Mouse (Mus musculus): ENCODE measurements around the gene Sohlh1.

The Sohlh1 gene

DNA sequence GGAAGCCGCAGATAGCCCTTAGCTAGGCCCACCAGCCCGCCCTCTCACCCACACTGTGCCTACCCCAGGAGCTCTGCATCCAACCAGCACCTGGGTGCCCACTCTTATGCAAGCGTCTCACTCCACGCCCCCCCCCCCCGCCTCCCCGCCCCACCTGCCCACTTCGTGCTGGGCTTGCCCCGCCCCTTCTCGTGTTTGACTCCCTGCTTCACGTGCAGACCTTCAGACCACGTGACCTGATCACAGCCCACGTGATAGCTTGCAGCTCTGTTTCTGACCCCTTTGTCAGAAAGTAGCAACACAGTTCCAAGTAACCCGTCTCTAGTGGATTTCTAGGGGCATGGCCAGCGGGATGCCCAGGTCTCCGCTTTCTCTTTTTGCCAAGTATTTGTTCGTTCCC lies at the start of gene Sohlh1:
Gene Sohlh1, minus strand, starts transcription at position 23 of the 400 bp plus-strand sequence.
- DNase-seq, result no peak

- DNase-seq, result no peak
Observed at GRCm38 (mm10) chr2:25892440-25892839, 45.4 kb upstream of the Sohlh1 start.

DNA sequence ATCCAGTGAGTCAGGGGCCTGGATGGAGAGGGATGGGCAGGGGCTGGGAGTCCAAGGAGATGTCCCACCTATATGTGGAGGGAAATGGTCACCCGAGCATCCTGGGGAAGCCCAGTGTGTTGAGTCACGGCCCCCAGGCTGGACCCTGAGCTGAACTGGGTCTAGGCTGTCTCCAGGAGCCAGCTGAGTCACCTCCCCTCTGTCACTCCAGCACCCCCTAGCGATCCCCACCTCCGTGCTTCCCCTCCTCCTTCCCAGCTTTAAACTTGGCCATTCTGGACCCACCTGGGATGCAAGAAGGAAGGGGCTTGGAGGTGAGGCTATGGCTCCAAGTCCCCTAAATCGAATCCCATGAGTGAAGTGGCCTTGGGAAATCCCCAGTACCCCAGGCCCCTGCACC lies 41.1 kb upstream of the Sohlh1 start:
- no peak for DNase-seq

DNA sequence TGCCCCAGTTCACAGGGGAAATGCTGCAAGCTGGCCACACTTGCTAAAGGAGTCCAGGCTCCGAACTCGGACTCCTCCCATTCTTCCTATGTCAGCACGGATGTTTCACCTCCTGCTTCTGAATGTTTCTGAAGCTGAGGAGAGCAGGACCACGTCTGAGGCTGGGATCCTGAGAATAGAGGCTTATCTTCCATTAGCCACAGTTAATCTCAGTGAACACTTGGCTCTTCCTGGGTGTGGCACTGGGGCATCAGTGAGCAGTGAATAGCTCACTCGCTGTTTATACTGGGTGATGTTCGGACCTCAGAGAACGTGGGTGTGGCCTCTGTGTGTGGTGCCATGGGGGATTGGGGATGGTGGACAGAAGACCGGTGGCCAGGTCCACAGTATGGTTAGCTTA lies 40.2 kb upstream of the Sohlh1 start:
- no peak for DNase-seq

GRCm38 (mm10) chr2:25884756-25885155 lies 37.7 kb upstream of the Sohlh1 start:
- no peak for DNase-seq

- DNase-seq, result no peak
Observed at GRCm38 (mm10) chr2:25882276-25882675, 35.2 kb upstream of the Sohlh1 start.

GRCm38 (mm10) chr2:25879061-25879460 lies 32.0 kb upstream of the Sohlh1 start:
- no peak for DNase-seq

GRCm38 (mm10) chr2:25878516-25878915 lies 31.5 kb upstream of the Sohlh1 start:
- DNase-seq, result no peak

- no peak for DNase-seq
Observed at GRCm38 (mm10) chr2:25877736-25878268, 30.8 kb upstream of the Sohlh1 start.

GRCm38 (mm10) chr2:25877250-25877735 lies 30.2 kb upstream of the Sohlh1 start:
- no peak for DNase-seq

- DNase-seq, result no peak
Observed at GRCm38 (mm10) chr2:25866656-25867055, 19.6 kb upstream of the Sohlh1 start.

- no peak for DNase-seq
Observed at GRCm38 (mm10) chr2:25865412-25865811, 18.4 kb upstream of the Sohlh1 start.

DNA sequence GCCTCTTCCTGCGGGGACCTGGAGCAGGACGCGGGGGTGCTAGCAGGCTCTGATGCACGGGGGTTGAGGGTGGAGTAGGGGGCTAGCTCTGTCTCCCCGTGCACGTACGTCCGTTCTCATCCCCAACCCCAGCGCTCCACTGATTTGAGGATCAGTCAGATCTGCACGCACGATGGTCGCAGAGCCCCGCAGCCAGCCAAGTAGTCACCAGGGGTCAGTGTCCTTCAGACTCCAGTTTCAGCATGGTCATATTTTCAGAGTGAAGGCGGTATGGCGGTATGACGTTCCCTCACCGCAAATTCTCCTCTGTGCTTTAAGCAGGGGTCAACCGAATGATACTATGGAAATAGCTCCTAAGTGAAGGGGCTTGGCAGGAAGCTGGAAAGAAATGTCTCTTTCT lies 17.2 kb upstream of the Sohlh1 start:
- no peak for DNase-seq

GRCm38 (mm10) chr2:25863337-25864131 lies 16.5 kb upstream of the Sohlh1 start, which contains the start of gene Kcnt1:
Kcnt1 (plus strand) TSS chr2:25863734.
- DNase-seq, result peak; percentile 57

DNA sequence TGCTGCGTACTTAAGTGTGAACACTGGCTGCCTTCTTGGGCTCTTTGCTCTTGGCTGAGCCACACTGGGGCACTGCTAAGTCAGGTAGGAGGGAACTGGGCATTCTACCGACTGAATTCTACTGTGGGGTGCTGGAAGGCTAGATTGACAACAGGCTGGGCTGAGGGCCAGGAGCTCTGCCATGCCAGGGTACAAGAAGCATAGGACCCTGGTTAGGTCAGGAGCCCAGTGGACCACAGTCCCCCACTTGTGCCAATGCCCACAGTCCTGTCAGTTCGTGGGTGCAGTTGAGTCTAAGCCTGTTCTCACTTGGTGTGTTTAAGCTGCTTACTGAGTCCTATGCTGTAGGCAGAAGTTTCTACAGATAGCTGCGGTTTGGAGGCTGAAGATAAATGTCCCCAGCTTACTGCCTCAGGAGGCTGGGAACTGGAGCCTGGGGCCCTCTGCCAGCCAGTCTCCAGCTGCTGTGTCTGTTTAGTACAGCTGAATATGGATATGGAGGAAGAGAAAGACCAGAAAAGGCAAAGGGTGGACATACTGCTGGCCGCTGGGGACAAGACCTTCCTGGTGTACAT lies 15.7 kb upstream of the Sohlh1 start:
- no peak for DNase-seq

- peak; percentile 48 for DNase-seq
Observed at GRCm38 (mm10) chr2:25862038-25862437, 15.0 kb upstream of the Sohlh1 start.

GRCm38 (mm10) chr2:25859891-25860290 lies 12.8 kb upstream of the Sohlh1 start:
- no peak for DNase-seq

- no peak for DNase-seq
Observed at GRCm38 (mm10) chr2:25853998-25854397, 7.0 kb upstream of the Sohlh1 start.

DNA sequence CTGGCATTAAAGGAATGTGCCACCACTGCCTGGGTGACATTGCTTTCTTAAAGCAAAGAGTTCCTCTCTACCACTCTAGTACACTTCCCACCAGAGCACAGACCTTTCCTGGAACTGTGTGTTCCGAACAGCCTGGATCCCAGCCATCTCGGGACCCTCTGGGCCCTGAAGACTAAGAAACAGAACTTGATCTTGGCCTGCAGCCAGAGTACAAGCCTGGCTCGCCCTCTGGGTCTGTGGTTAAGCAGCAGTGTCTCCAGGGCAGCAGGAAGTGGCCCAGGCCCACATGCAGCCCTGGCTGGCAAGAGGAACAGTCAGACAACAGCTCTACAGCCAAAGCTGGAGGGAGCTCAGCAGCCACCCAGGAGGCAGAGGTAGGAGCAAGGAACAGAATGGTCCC lies 5.6 kb upstream of the Sohlh1 start:
- DNase-seq, result peak; percentile 52

DNA sequence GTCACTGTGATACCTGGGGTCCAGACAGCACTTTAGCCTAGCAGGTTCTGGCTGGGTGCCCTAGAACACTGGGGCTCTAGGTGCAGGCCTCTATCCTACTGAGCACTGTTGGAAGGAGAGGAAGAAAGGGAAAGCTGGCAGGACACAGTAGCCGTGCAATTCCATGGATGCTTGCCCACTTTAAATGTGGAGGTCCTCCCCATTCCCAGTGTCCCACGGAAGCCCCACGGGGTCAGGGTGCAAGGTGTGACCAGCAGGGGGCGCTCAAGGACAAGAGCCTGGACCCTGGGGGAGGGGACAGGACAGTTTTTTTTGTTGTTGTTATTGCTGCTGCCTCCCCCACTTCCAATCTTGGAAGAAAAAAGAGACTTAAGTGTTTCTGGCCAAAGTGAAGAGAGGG lies 3.3 kb upstream of the Sohlh1 start:
- peak; percentile 63 for DNase-seq

DNA sequence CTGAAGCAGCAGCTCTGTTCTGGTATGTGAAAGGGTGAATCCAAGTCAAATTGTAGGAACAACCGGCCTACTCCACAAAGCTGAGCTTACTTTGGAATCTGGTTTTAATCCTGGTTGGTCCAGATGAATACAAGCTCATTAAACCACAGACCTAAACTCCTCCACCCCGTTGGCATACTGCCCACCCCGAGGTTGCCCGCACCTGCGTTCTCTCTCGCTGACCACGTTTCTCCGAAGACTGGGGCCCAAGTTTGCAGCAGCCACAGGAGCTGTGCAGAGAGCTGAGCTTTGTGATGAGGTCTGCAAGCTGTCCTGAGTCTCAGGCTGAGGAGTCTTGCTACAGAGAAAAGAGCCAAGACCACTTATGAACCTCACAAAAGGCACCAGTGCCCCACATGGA lies 532 bp downstream of the Sohlh1 start:
- DNase-seq, result no peak

DNA sequence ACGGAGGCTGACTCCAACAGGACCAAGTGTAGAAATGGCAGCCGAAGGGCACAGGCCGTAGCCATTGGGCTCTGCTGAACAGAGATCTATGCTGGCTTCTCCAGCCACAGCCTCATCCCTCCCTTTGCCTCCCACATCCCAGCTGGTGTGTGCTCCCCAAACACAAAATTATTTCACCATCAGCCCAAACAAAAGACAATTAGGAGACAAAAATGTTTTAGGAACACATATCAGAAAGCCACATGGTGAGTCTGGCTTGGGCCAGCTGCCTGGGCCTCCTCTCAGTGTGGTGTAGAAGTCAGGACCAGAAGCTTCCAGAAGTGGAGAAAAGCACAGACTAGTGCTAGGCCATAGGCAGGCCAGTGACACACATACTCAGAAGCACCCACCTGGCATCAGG lies 3.0 kb downstream of the Sohlh1 start:
- no peak for DNase-seq

DNA sequence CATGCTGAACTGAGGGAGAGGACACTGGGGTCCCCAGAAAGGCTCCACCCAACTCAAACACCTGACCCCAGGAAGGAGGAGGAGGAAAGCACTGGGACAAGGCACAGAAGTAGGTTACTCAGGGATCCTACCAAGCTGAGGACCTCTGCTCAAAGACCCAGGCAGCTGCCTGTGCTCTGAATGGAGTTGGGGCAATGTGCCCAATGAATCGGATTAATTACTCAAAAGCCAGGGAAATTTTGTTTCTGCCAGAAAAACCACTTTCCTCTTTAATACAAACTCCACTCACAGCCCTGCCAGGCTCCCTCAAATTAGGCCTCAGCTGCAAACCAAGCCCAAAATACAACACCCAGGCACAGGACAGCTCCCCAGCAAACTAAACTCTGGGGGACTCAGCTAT lies 4.3 kb downstream of the Sohlh1 start:
- no peak for DNase-seq

- DNase-seq, result no peak
Observed at GRCm38 (mm10) chr2:25842161-25842560, 4.9 kb downstream of the Sohlh1 start.

Measured in kidney, adult 18-20 months (tissue).